Mouse (Mus musculus) B cell, adult 62 days (primary cell): ENCODE measurements around the gene Pbx2. TPM values are rescaled to one million over a fixed set of nuclear protein-coding genes. Genes with fewer than 3 reads are reported as not detected.

Experiments
- total RNA-seq: library from RNA; stranded (reverse); gene quantifications from 4 replicates; pipeline ENCODE4 v1.2.4, GENCODE M21; 2023

Gene Pbx2
- total RNA-seq, result 47.4 to 53.9 TPM (median 53.5 TPM) in 4 replicates

GRCm38 (mm10) chr17:34591029-34591993, at the start of gene Pbx2:
TSS of gene Pbx2 (plus strand) at chr17:34591266.

GRCm38 (mm10) chr17:34564003-34564421, 27.1 kb upstream of the Pbx2 start, which contains the start of gene Notch4:
TSS of gene Notch4 (plus strand) at chr17:34564268.

GRCm38 (mm10) chr17:34589681-34590101, 1.4 kb upstream of the Pbx2 start, which contains the start of gene Gpsm3:
TSS of gene Gpsm3 (plus strand) at chr17:34589806.

GRCm38 (mm10) chr17:34597566-34598095, 6.6 kb downstream of the Pbx2 start, which contains the start of gene Ager:
TSS of gene Ager (plus strand) at chr17:34597862.

GRCm38 (mm10) chr17:34603375-34604060, 12.5 kb downstream of the Pbx2 start, which contains the start of gene Rnf5:
TSS of gene Rnf5 (minus strand) at chr17:34603690.

GRCm38 (mm10) chr17:34604061-34604508, 13.0 kb downstream of the Pbx2 start, which contains the start of gene Agpat1:
TSS of gene Agpat1 (plus strand) at chr17:34604262.

GRCm38 (mm10) chr17:34615871-34616270, 24.8 kb downstream of the Pbx2 start, which contains the start of gene Egfl8:
TSS of gene Egfl8 (minus strand) at chr17:34615971.

GRCm38 (mm10) chr17:34627943-34628643, 37.0 kb downstream of the Pbx2 start, which contains the start of gene Ppt2:
TSS of gene Ppt2 (minus strand) at chr17:34628510.

GRCm38 (mm10) chr17:34629221-34629751, 38.2 kb downstream of the Pbx2 start, which contains the start of gene Prrt1:
TSS of gene Prrt1 (plus strand) at chr17:34629533.

GRCm38 (mm10) chr17:34644608-34645007, 53.5 kb downstream of the Pbx2 start, which contains the start of gene Fkbpl:
TSS of gene Fkbpl (plus strand) at chr17:34644764.

Other genes starting within 250 kb of the Pbx2 start
- 8.7 to 12.1 TPM (median 11.4 TPM) in 4 replicates for gene Btnl2, start 236.4 kb upstream of the Pbx2 start, total RNA-seq
- gene Btnl1, start 214.1 kb upstream of the Pbx2 start, total RNA-seq, result 2.4 to 4.0 TPM (median 3.3 TPM) in 4 replicates
- 15.9 to 24.9 TPM (median 20.4 TPM) in 4 replicates for gene BC051142, start 192.4 kb upstream of the Pbx2 start, total RNA-seq
- not detected in 4 replicates for gene Btnl4, start 113.9 kb upstream of the Pbx2 start, total RNA-seq
- gene Btnl6, start 73.9 kb upstream of the Pbx2 start, total RNA-seq, result not detected in 4 replicates
- 0.36 to 1.6 TPM (median 0.63 TPM) in 4 replicates for gene Notch4, start 27.0 kb upstream of the Pbx2 start, total RNA-seq
- 117 to 138 TPM (median 127 TPM) in 4 replicates for gene Gpsm3, start 1.5 kb upstream of the Pbx2 start, total RNA-seq
- gene Ager, start 6.6 kb downstream of the Pbx2 start, total RNA-seq, result 3.6 to 4.4 TPM (median 4.3 TPM) in 4 replicates
- 25.6 to 33.1 TPM (median 27.8 TPM) in 4 replicates for gene Rnf5, start 12.4 kb downstream of the Pbx2 start, total RNA-seq
- gene Agpat1, start 13.0 kb downstream of the Pbx2 start, total RNA-seq, result 59.3 to 69.6 TPM (median 64.7 TPM) in 4 replicates
- not detected in 4 replicates for gene Egfl8, start 24.7 kb downstream of the Pbx2 start, total RNA-seq
- 2.5 to 3.9 TPM (median 3.0 TPM) in 4 replicates for gene Ppt2, start 37.2 kb downstream of the Pbx2 start, total RNA-seq
- 0.38 TPM in 1 of 4 replicates, not detected in the others for gene Prrt1, start 38.3 kb downstream of the Pbx2 start, total RNA-seq
- gene Fkbpl, start 53.5 kb downstream of the Pbx2 start, total RNA-seq, result 2.2 to 6.7 TPM (median 3.2 TPM) in 4 replicates
- gene Atf6b, start 55.9 kb downstream of the Pbx2 start, total RNA-seq, result 66.0 to 75.7 TPM (median 68.0 TPM) in 4 replicates
- 0.09 to 0.19 TPM (median 0.13 TPM) in 4 replicates for gene Tnxb, start 79.3 kb downstream of the Pbx2 start, total RNA-seq
- 1.5 to 2.8 TPM (median 2.1 TPM) in 4 replicates for gene C4b, start 152.6 kb downstream of the Pbx2 start, total RNA-seq
- gene Cyp21a1, start 213.3 kb downstream of the Pbx2 start, total RNA-seq, result not detected in 4 replicates
- 70.2 to 78.8 TPM (median 74.6 TPM) in 4 replicates for gene Stk19, start 245.7 kb downstream of the Pbx2 start, total RNA-seq
- gene Dxo, start 245.8 kb downstream of the Pbx2 start, total RNA-seq, result 83.3 to 87.2 TPM (median 86.2 TPM) in 4 replicates